Mouse (Mus musculus) liver, embryonic 16.5 days (tissue): ENCODE data around the gene Mpp5. TPM values are rescaled to one million over a fixed set of nuclear protein-coding genes. Genes with fewer than 3 reads are reported as not detected.
A peak's percentile ranks its signal among the peaks of the same experiment; 100 is the strongest.

Experiments
- ATAC-seq: fragments of 200-750 bp; cut with Nextera tagmentation; 2 replicates; pipeline ENCODE4 v1.8.0; 2017; ENCODE audit warnings: low read depth, mild to moderate bottlenecking, moderate number of reproducible peaks, moderate library complexity
- H3K27ac ChIP-seq: fragments of 300-500 bp; sonication (generic); 2 replicates; pipeline ENCODE4 v1.5.1; 2014; ENCODE audit warnings: mild to moderate bottlenecking, low read length
- H3K27me3 ChIP-seq: fragments of 300-500 bp; sonication (generic); 2 replicates; pipeline ENCODE4 v1.6.1; 2014; ENCODE audit warnings: low read depth, low read length, mixed read lengths; ENCODE audit not compliant: control insufficient read depth, insufficient read depth
- H3K36me3 ChIP-seq: fragments of 300-500 bp; sonication (generic); 2 replicates; pipeline ENCODE4 v1.6.1; 2014; ENCODE audit warnings: mild to moderate bottlenecking; ENCODE audit not compliant: control insufficient read depth, insufficient read depth
- H3K4me1 ChIP-seq: fragments of 300-500 bp; sonication (generic); 2 replicates; pipeline ENCODE4 v1.6.1; 2014; ENCODE audit warnings: low read depth, low read length, mixed read lengths; ENCODE audit not compliant: control insufficient read depth
- H3K4me2 ChIP-seq: fragments of 300-500 bp; sonication (generic); 2 replicates; pipeline ENCODE4 v1.6.1; 2014; ENCODE audit warnings: low read depth, low read length, mixed read lengths
- H3K4me3 ChIP-seq: fragments of 300-500 bp; sonication (generic); 2 replicates; pipeline ENCODE4 v1.5.1; 2014; ENCODE audit warnings: low read depth, mild to moderate bottlenecking, low read length
- H3K9ac ChIP-seq: fragments of 300-500 bp; sonication (generic); 2 replicates; pipeline ENCODE4 v1.6.1; 2014; ENCODE audit warnings: low read depth, low read length
- H3K9me3 ChIP-seq: fragments of 300-500 bp; sonication (generic); replicated peaks from 2 replicates; pipeline ENCODE4 v1.6.1; 2016; ENCODE audit warnings: low read length; ENCODE audit not compliant: control insufficient read depth
- WGBS: fragments of 180-500 bp; shearing (Covaris S2); extraction: QIAGEN DNeasy Blood & Tissue Kit; methylation state at CpG from one replicate; pipeline ENCODE4 v1.1.7; 2014; ENCODE audit not compliant: insufficient replicate concordance; 5-methylcytosine and 5-hydroxymethylcytosine counted together
- polyA plus RNA-seq: library from polyadenylated mRNA; unstranded; fragments of >200 nt; fragmentation: Nextera tagmentation; extraction: Ambion mirVana; gene quantifications from 2 replicates; pipeline ENCODE4 v1.2.1, GENCODE M21; 2015

The Mpp5 gene
- polyA plus RNA-seq = 5.3 and 8.5 TPM in 2 replicates

DNA sequence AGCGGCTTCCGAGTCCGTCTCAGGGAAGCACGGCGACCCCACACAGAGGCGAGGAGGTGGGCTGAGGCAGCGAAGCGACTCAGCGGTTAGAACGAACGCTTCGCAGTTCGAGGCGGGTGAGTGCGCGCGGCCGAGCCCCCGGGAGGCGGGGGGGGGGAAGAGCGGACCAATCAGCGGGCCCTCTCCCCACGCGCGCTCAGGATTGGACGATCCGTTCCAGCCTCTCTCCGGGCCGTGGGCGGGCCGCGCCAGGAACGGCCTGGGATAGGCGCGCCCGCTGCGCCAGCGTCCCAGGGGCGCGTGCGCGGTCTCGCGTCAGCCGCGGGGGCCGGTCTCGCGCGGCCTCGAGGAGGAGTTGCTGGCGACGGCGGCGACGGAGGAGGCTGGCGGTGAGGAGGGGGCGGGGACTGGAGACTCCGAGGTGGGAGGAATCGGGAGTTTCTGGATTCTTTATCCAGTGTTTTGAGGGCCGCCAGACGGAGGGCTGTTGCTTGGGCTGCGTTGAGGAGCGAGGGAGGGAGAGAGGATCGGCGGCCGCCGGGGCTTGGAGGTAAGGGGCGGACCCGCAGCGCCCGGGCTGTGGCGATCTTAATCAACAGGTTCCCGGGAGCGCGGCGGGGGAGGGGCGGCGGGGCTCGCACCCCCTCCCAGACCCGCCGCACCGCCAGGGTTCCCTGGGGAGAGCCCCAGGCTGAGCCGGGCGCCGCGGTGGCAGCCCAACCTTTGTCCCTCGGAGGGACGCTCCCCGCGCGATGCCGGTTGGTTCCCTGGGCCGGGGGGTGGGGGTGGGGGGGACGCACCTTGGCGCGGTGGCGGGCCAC, at the start of gene Mpp5:
TSS of gene Mpp5 (plus strand) at position 351 of the 821 bp plus-strand sequence.
- peak within 1 kb of the TSS; percentile 85 for H3K4me3 ChIP-seq
- H3K27ac ChIP-seq = peak within 1 kb of the TSS; percentile 83
- WGBS = under 1% methylated on average over 85 of the region's 98 CpGs
- peaks cover 7% of the 10 kb centered on the region for H3K4me1 ChIP-seq
- peak; percentile 100 for ATAC-seq
- no peaks in the 10 kb centered on the region for H3K36me3 ChIP-seq
- no peaks in the 10 kb centered on the region for H3K9me3 ChIP-seq
- H3K27me3 ChIP-seq = no peaks in the 10 kb centered on the region
- peak within 1 kb of the TSS; percentile 90 for H3K9ac ChIP-seq
- peak within 1 kb of the TSS; percentile 100 for H3K4me2 ChIP-seq

DNA sequence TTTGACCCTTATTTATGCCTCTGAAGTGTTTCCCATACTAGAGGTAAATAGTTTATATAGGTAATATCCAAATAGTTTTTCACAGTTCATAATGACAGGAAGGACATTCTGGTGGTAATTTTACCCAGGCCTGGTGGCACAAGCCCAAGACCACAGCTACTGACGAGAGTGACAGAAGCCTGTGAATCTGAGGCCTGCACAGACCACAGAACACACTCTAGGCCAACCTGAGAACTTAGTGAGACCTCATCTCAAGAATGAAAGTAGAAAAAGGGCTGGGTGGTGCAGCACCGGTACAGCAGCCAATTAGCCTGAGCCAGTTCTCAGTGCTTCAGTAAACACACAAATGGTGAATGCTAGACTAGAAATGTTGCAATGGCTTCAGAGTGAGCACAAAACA, 30.9 kb upstream of the Mpp5 start:
- H3K36me3 ChIP-seq = no peaks in the 10 kb centered on the region
- ATAC-seq = no peak

DNA sequence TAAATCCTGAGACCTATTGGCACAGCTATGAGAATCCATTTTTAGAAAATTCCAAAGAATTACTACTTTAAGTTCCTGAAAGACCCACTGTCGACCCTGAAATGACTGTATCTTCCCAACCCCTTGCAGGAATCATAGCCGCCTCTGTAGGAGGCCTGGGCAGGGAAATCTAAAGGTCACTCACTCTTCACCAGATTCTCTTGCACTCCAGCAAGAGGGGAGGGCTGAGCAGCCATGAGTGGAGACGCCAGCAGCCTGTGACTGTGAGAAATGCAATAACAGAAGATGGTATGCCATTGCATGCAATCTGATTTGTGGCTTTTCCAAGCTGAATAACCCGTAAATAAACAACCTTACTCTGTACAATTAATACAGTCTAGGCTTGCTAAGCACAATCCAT, 21.0 kb upstream of the Mpp5 start:
- Histone ChIP-seq H3K9me3 (no peaks in the 10 kb centered on the region), H3K36me3 (no peaks in the 10 kb centered on the region), H3K9ac (no peak overlapping the region), H3K4me1 (no peaks in the 10 kb centered on the region), H3K4me3 (no peak overlapping the region), H3K4me2 (no peak overlapping the region), H3K27me3 (no peaks in the 10 kb centered on the region), H3K27ac (no peak overlapping the region)
- WGBS = 57% methylated on average over 4 of the region's 4 CpGs
- no peak for ATAC-seq

More for the DNA sequence above, 30.9 kb upstream of the Mpp5 start:
- Histone ChIP-seq H3K4me2 (no peak overlapping the region), H3K9me3 (no peaks in the 10 kb centered on the region), H3K27ac (no peak overlapping the region), H3K4me1 (no peaks in the 10 kb centered on the region), H3K4me3 (no peak overlapping the region), H3K27me3 (no peaks in the 10 kb centered on the region), H3K9ac (no peak overlapping the region)
- 57% methylated on average over 2 of the region's 2 CpGs for WGBS

DNA sequence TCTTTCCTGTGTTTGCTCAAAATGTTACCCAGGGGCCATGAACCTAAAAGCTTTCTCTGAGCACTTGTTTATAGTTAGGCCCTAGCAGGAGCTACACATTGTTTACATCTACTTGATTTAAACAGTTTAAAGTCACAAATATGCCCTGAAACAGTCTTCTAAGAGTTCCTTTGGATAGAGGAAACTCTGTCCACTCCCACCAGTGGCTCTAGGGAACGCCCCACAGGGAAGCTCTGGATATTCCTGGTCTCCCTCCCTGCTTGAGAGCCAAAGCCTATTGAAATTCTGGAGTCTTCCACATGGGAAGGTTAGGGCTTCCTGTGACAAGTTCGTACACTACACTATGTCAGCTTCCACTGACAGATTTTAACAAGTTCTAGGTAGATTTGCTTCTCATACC, 9.1 kb upstream of the Mpp5 start:
- WGBS = 42% methylated on average over 2 of the region's 2 CpGs
- no peak for ATAC-seq
- no peaks in the 10 kb centered on the region for H3K4me1 ChIP-seq
- no peak overlapping the region for H3K27ac ChIP-seq
- no peaks in the 10 kb centered on the region for H3K9me3 ChIP-seq
- H3K27me3 ChIP-seq = no peaks in the 10 kb centered on the region
- H3K4me2 ChIP-seq = no peak overlapping the region
- H3K4me3 ChIP-seq = no peak overlapping the region
- H3K36me3 ChIP-seq = no peaks in the 10 kb centered on the region
- no peak overlapping the region for H3K9ac ChIP-seq

DNA sequence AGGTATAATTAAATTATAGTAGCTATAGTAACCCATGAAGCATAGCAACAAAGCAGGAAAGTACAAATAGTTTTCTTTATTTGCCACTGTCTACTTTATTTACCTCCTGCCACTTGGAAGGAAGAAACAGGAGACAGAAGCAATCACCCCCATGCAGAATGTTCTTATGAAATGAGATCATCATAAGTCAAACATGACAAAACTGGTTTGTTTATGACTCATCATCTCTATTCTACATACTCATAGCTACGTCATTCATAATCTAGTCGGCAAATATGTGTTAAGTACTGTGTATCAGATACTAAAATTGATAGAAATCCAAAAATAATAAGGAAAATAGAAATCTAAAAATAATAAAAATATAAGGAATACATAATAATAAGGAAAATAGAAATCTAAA, 8.4 kb upstream of the Mpp5 start:
- Histone ChIP-seq H3K36me3 (no peaks in the 10 kb centered on the region), H3K4me2 (no peak overlapping the region), H3K4me1 (no peaks in the 10 kb centered on the region), H3K4me3 (no peak overlapping the region), H3K27ac (no peak overlapping the region), H3K27me3 (no peaks in the 10 kb centered on the region), H3K9ac (no peak overlapping the region), H3K9me3 (no peaks in the 10 kb centered on the region)
- WGBS = 67% methylated on average over 2 of the region's 2 CpGs
- no peak for ATAC-seq

DNA sequence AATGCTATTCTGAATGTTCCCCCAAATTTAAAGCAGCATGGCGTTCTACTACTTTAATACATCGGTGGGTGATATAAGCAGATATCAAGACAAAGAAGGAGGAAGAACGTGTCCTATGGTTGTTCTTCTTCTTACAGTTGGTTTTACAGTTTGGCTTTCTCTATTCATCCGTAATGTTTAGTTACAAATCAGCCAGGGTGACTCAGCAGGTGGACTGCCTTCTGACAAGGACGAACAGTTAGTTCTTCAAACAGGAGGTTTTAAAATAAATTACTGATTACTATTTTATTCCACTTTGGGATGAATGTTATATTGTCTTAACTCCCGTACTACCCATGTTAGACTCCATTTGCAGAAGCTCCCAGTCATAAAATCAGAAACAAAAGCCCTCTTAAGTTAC, 2.5 kb upstream of the Mpp5 start:
- no peak for ATAC-seq
- Histone ChIP-seq H3K9ac (no peak overlapping the region), H3K27me3 (no peaks in the 10 kb centered on the region), H3K4me3 (no peak overlapping the region), H3K36me3 (no peaks in the 10 kb centered on the region), H3K4me1 (peaks cover 7% of the 10 kb centered on the region), H3K27ac (no peak overlapping the region), H3K9me3 (no peaks in the 10 kb centered on the region), H3K4me2 (no peak overlapping the region)
- WGBS = 60% methylated on average over 6 of the region's 6 CpGs

DNA sequence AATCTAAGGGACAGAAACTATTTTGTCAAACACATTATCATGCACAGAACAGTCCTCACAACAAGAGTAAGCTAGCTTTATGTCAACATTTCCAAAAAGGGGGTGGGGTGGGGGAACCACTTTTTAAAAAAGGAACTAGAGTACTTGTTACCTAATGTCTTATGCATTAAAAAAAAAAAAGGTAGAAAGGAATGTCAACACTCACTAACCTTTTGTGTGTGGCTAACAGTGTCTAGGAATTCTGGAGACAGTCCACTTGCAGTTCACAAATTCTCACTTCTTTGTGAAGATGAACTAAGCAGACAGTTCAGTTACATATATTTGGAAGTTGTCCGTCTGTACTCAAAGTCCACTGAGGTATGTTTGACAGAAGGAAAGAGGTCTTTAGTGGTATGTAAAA, 1.3 kb upstream of the Mpp5 start:
- Histone ChIP-seq H3K4me1 (peaks cover 7% of the 10 kb centered on the region), H3K4me2 (peak overlapping the region; percentile 100), H3K27ac (no peak overlapping the region), H3K27me3 (no peaks in the 10 kb centered on the region), H3K4me3 (no peak overlapping the region), H3K9me3 (no peaks in the 10 kb centered on the region), H3K36me3 (no peaks in the 10 kb centered on the region), H3K9ac (no peak overlapping the region)
- ATAC-seq = no peak
- WGBS = 46% methylated on average over 1 of the region's 1 CpGs

DNA sequence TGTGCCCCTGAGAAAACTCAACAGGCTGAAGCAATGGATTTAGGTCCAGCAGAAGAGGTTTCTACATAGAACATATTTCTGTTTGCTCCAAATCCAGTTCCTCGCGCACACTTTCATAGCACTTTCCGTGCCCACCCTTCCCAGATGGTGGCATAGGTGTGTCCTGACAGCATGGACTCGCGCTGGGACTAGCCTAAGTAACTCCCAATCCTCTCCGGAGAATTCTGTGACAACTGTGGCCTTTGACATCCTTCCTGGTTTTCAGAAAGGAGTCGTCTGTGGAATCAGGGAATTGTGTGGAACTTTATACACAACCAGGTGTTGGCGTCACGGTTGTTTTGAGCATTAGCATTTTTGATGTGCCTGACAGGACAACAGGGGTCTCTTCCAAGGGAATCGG, 594 bp upstream of the Mpp5 start:
- Histone ChIP-seq H3K27me3 (no peaks in the 10 kb centered on the region), H3K4me1 (peaks cover 7% of the 10 kb centered on the region), H3K9ac (peak overlapping the region; percentile 80), H3K4me2 (peak overlapping the region; percentile 100), H3K27ac (0 out of 2 replicates have a peak overlapping the region, but pooled peaks have one; percentile 57), H3K9me3 (no peaks in the 10 kb centered on the region), H3K4me3 (peak overlapping the region; percentile 85), H3K36me3 (no peaks in the 10 kb centered on the region)
- ATAC-seq = peak; percentile 14; the same call in 1 of the 2 replicates
- under 1% methylated on average over 10 of the region's 10 CpGs for WGBS

DNA sequence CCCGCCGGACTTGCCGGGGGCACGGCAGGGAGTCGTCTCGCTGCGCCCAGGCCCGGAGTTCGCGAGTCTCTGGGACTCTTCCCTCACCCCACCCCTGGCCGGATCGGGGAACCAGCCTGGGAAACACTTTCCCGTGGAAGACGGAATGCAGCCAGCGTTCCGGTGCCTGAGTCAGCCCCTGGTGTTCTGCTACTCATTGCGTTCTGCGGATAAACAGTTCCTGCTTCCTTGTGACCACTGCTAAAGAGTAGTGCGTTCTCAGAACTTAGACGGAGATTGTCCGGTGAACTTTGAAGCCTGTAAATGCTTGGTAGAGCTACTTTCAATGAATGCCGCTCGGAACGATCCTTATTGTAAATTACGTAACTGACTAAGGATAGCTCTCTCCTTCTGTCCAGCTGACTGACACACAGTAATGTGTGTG, 683 bp downstream of the Mpp5 start:
- WGBS = under 1% methylated on average over 25 of the region's 25 CpGs
- no peaks in the 10 kb centered on the region for H3K36me3 ChIP-seq
- peak overlapping the region; percentile 83 for H3K27ac ChIP-seq
- H3K4me1 ChIP-seq = peaks cover 7% of the 10 kb centered on the region
- peak overlapping the region; percentile 90 for H3K9ac ChIP-seq
- H3K27me3 ChIP-seq = no peaks in the 10 kb centered on the region
- peak overlapping the region; percentile 100 for H3K4me2 ChIP-seq
- H3K9me3 ChIP-seq = no peaks in the 10 kb centered on the region
- ATAC-seq = peak; percentile 7
- H3K4me3 ChIP-seq = peak overlapping the region; percentile 85
